Mouse (Mus musculus) stomach, embryonic 14.5 days (tissue): Measurements from ENCODE around the gene Bpifb1. TPM values are rescaled to one million over a fixed set of nuclear protein-coding genes. Genes with fewer than 3 reads are reported as not detected.
"Not testable (repeated sequence)": the region's sequence is repeated elsewhere in the genome, so short reads cannot be mapped to it uniquely, and the experiment has no call there.

Experiments used
- ATAC-seq: fragments of 200-750 bp; cut with Nextera tagmentation; 2 replicates; pipeline ENCODE4 v1.8.0; 2017; ENCODE audit warnings: low read depth, moderate TSS enrichment; ENCODE audit not compliant: insufficient number of reproducible peaks, insufficient read depth, low FRiP score
- H3K27ac ChIP-seq: fragments of 300-500 bp; sonication (generic); 2 replicates; pipeline ENCODE4 v1.5.1; 2014; ENCODE audit warnings: mild to moderate bottlenecking, low read length, moderate library complexity, mixed read lengths
- H3K27me3 ChIP-seq: fragments of 300-500 bp; sonication (generic); 2 replicates; pipeline ENCODE4 v1.6.1; 2014; ENCODE audit warnings: low read length, control low read depth, mixed read lengths; ENCODE audit not compliant: control insufficient read depth, insufficient read depth
- H3K36me3 ChIP-seq: fragments of 300-500 bp; sonication (generic); 2 replicates; pipeline ENCODE4 v1.6.1; 2014; ENCODE audit warnings: mild to moderate bottlenecking, control low read depth, low read length, moderate library complexity, mixed read lengths; ENCODE audit not compliant: control insufficient read depth, insufficient read depth
- H3K4me1 ChIP-seq: fragments of 300-500 bp; sonication (generic); 2 replicates; pipeline ENCODE4 v1.6.1; 2014; ENCODE audit warnings: low read length, control low read depth, mixed read lengths; ENCODE audit not compliant: control insufficient read depth, insufficient read depth
- H3K4me2 ChIP-seq: fragments of 300-500 bp; sonication (generic); replicated peaks from 2 replicates; pipeline ENCODE4 v1.6.1; 2014; ENCODE audit warnings: low read depth, low read length, control low read depth
- H3K4me3 ChIP-seq: fragments of 300-500 bp; sonication (generic); 2 replicates; pipeline ENCODE4 v1.5.1; 2014; ENCODE audit warnings: low read depth, low read length, control low read depth
- H3K9ac ChIP-seq: fragments of 300-500 bp; sonication (generic); replicated peaks from 2 replicates; pipeline ENCODE4 v1.6.1; 2014; ENCODE audit warnings: low read depth, mild to moderate bottlenecking, control low read depth, low read length, moderate library complexity, mixed read lengths
- H3K9me3 ChIP-seq: fragments of 300-500 bp; sonication (generic); 2 replicates; pipeline ENCODE4 v1.6.1; 2016; ENCODE audit warnings: low read depth, low read length, control low read depth; ENCODE audit not compliant: control insufficient read depth
- WGBS: fragments of 180-500 bp; shearing (Covaris S2); extraction: QIAGEN DNeasy Blood & Tissue Kit; methylation state at CpG from one replicate; pipeline ENCODE4 v1.1.7; 2014; 5-methylcytosine and 5-hydroxymethylcytosine counted together
- polyA plus RNA-seq: library from polyadenylated mRNA; unstranded; fragments of >200 nt; fragmentation: Nextera tagmentation; extraction: Ambion mirVana; gene quantifications from 2 replicates; pipeline ENCODE4 v1.2.1, GENCODE M21; 2014

Gene Bpifb1
- polyA plus RNA-seq, 1 experiment from 2014 or later, result 148 TPM

DNA sequence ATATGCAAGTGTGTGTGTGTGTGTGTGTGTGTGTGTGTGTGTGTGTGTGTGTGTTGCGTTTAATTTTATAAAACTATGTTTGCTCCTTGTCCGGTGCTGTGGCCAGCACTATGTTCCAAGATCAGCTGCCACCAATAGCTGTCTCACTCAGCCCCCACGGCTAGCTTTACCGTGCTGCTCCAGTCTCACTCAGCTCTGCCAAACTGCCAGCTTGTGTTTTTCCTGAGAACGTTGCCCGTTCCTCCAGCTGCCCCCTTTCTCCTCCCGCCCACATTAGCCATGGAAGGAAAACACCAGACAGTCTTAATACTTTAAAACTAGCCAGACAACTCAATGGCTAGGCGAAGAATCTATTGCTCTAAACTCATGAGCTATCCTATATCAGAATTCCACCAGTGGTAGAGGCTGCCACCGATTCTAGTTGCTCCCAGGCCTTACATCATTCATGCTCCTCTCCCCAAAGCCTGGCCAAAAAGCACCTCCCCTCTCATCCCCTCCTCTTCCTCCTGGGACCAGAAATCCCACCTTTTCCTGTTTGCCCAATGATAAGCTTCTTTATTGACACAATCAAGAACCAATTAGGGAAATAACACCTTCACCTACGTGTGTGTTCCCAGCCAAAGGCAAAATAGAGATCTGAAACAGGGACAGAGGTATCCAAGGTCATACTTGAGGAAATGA lies 52.9 kb downstream of the Bpifb1 start:
- ATAC-seq, result no peak
- WGBS, result 84% methylated on average over 10 of the region's 10 CpGs
- Histone ChIP-seq H3K27me3 (no peaks in the 10 kb centered on the region), H3K4me3 (no peak overlapping the region), H3K4me2 (no peak overlapping the region), H3K9me3 (no peaks in the 10 kb centered on the region), H3K36me3 (no peaks in the 10 kb centered on the region), H3K4me1 (no peaks in the 10 kb centered on the region), H3K9ac (no peak overlapping the region), H3K27ac (no peak overlapping the region)

GRCm38 (mm10) chr2:154245322-154245721 lies 54.7 kb downstream of the Bpifb1 start:
- no peak for ATAC-seq
- no peaks in the 10 kb centered on the region for H3K9me3 ChIP-seq

GRCm38 (mm10) chr2:154255254-154255653 lies 64.6 kb downstream of the Bpifb1 start:
- not testable (repeated sequence) for H3K36me3 ChIP-seq, H3K27ac ChIP-seq, H3K9me3 ChIP-seq, H3K4me2 ChIP-seq, H3K4me1 ChIP-seq, H3K27me3 ChIP-seq, H3K4me3 ChIP-seq, H3K9ac ChIP-seq, ATAC-seq
- 95% methylated on average over 2 of the region's 4 CpGs for WGBS

More at GRCm38 (mm10) chr2:154245322-154245721, 54.7 kb downstream of the Bpifb1 start:
- no peaks in the 10 kb centered on the region for H3K27me3 ChIP-seq
- H3K9ac ChIP-seq, result no peak overlapping the region
- no peak overlapping the region for H3K27ac ChIP-seq
- H3K4me1 ChIP-seq, result no peaks in the 10 kb centered on the region
- H3K4me3 ChIP-seq, result no peak overlapping the region
- WGBS, result 88% methylated on average over 5 of the region's 5 CpGs
- no peak overlapping the region for H3K4me2 ChIP-seq
- H3K36me3 ChIP-seq, result no peaks in the 10 kb centered on the region

DNA sequence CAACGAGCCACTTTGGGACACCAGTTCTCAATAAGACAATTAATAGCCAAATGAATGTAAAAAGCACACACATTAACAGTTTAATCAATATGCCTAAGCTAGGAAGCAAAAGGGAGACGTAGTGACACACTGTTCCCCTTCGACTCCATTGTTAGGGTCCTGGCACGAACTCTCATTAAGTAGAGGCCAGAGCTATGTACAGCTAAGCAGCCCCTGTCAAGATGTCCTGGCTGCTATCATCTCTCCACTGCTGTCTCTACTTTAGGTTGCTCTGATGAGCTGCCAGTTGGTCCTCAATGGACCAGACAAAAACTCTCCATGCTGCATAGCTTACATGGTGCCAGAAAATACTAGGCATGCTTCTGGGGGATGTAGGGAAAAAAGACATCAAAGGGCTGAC lies 65.2 kb downstream of the Bpifb1 start:
- Histone ChIP-seq H3K36me3 (no peaks in the 10 kb centered on the region), H3K4me1 (no peaks in the 10 kb centered on the region), H3K9me3 (no peaks in the 10 kb centered on the region), H3K9ac (no peak overlapping the region), H3K27me3 (no peaks in the 10 kb centered on the region), H3K4me2 (no peak overlapping the region), H3K27ac (no peak overlapping the region), H3K4me3 (no peak overlapping the region)
- ATAC-seq, result no peak
- WGBS, result 77% methylated on average over 4 of the region's 4 CpGs

- H3K4me2 ChIP-seq, H3K9me3 ChIP-seq, H3K4me1 ChIP-seq, ATAC-seq, H3K4me3 ChIP-seq, H3K27me3 ChIP-seq, H3K9ac ChIP-seq, H3K27ac ChIP-seq, H3K36me3 ChIP-seq: not testable (repeated sequence)
- WGBS, result 78% methylated on average over 5 of the region's 5 CpGs
Observed at GRCm38 (mm10) chr2:154257554-154257953, 66.9 kb downstream of the Bpifb1 start, which contains the start of gene Bpifb9a. Gene Bpifb9a (plus strand): TSS chr2:154257854.

- ATAC-seq, H3K36me3 ChIP-seq, H3K4me2 ChIP-seq, H3K4me1 ChIP-seq, H3K27ac ChIP-seq, H3K27me3 ChIP-seq, H3K4me3 ChIP-seq, H3K9me3 ChIP-seq, H3K9ac ChIP-seq: not testable (repeated sequence)
- WGBS, result 81% methylated on average over 2 of the region's 3 CpGs
Observed at GRCm38 (mm10) chr2:154264397-154264796, 73.8 kb downstream of the Bpifb1 start.

Other genes with a start within 250 kb of the Bpifb1 start
- not detected in 2 replicates for gene Bpifa6, start 215.9 kb upstream of the Bpifb1 start, polyA plus RNA-seq
- not detected in 2 replicates for gene Bpifa2, start 182.6 kb upstream of the Bpifb1 start, polyA plus RNA-seq
- gene Bpifa3, start 60.5 kb upstream of the Bpifb1 start, polyA plus RNA-seq, result not detected in 2 replicates
- gene Bpifa1, start 47.9 kb upstream of the Bpifb1 start, polyA plus RNA-seq, result not detected in 2 replicates
- gene Bpifa5, start 28.2 kb upstream of the Bpifb1 start, polyA plus RNA-seq, result not detected in 2 replicates
- gene Bpifb5, start 32.9 kb downstream of the Bpifb1 start, polyA plus RNA-seq, result 0.45 and 1.0 TPM in 2 replicates
- not detected in 2 replicates for gene Bpifb9a, start 67.0 kb downstream of the Bpifb1 start, polyA plus RNA-seq
- not detected in 2 replicates for gene Bpifb9b, start 116.4 kb downstream of the Bpifb1 start, polyA plus RNA-seq
- gene Cdk5rap1, start 182.2 kb downstream of the Bpifb1 start, polyA plus RNA-seq, result 12.2 and 15.8 TPM in 2 replicates
- gene Snta1, start 217.3 kb downstream of the Bpifb1 start, polyA plus RNA-seq, result 2.4 and 3.1 TPM in 2 replicates
- gene Cbfa2t2, start 245.7 kb downstream of the Bpifb1 start, polyA plus RNA-seq, result 43.6 and 45.3 TPM in 2 replicates